Mouse (Mus musculus) lung, postnatal 25 days (tissue): ENCODE results near the gene Arhgap5.

Experiments
- DNase-seq: peaks from one replicate; pipeline ENCODE4 v3.0.0; 2022; ENCODE audit warnings: low spot score

The Arhgap5 gene

DNA sequence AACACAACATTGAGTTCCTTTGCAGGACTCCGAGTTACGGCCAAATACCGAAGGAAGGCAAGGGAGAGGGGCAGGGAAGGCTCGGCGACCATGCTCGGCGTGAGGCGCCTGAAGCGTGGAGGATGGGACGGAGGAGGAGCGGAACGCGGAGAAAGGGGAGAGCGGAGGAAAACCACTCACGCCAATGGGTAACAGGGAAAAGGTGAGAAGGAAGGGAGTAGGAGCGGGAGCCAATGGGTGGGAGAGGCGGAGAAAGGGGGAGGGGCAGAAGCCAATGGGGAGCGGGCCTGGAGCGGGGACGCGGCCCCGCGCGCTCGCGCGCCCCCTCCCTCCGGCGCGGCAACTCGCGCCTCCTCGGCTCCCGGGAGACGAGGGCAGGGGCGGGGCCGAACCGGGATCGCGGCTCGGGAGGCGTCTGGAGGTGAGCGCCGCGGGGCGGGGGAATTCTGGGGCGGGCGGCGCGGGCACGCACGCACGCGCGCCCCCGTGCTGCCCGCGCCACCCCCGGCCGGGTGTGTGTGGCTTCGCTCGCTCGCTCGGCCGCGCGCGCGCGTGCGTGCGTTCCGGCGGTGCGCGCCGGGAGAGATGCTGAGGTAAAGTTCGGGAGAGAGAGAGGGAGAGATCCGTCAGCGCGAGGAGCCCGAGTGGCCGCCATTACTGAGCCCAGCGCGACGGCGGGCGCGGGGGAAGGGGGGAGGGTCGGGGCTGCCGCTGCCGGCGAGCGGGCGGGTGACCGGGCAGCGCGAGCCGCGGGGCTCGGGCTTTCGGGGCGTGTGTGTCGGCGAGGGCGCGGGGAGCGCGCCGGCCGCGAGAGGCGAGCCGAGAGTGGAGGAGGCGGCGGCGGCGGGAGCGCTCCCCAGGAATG is at the start of gene Arhgap5:
Gene Arhgap5 (plus strand): TSS at position 517 of the 865 bp plus-strand sequence.
- peak; percentile 94 for DNase-seq

DNA sequence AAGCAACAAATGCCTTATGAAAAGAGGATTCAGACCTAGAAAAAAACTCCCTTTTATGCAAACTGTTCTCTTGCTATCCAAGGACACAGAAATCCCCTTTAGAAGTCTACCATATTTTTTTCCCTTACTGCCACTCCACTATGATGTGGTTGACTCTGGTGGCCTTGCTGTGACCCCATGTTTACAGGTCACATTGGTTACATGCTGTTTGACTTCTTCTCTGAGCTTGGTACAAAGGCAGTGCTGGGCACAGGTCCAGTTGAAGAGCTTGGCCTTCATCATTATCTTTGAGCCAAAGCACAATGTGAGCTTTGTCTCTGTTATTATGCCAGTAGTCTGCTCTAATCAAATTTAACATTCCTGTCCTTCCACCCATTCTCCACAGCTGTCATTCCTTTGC is 39.2 kb upstream of the Arhgap5 start:
- DNase-seq, result no peak

DNA sequence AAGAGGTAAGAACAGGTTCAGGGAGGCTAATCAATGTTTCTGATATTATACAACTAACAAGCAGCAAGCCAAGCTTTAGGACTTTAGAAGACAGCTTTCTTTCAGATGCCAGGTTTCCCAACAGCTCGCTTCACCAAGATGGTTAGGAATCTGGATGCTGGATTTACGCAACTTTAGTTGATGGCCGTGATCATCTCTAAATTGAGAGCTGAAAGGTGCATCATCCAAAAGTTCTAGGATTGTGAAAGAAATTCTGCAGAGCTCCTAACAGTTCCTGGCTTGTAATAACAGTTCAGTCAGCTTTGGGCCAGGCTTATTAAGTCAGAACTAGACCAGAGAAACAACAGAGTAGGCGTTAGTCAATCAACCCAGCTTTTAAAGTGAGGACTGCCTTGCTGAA is 32.2 kb upstream of the Arhgap5 start:
- no peak for DNase-seq

DNA sequence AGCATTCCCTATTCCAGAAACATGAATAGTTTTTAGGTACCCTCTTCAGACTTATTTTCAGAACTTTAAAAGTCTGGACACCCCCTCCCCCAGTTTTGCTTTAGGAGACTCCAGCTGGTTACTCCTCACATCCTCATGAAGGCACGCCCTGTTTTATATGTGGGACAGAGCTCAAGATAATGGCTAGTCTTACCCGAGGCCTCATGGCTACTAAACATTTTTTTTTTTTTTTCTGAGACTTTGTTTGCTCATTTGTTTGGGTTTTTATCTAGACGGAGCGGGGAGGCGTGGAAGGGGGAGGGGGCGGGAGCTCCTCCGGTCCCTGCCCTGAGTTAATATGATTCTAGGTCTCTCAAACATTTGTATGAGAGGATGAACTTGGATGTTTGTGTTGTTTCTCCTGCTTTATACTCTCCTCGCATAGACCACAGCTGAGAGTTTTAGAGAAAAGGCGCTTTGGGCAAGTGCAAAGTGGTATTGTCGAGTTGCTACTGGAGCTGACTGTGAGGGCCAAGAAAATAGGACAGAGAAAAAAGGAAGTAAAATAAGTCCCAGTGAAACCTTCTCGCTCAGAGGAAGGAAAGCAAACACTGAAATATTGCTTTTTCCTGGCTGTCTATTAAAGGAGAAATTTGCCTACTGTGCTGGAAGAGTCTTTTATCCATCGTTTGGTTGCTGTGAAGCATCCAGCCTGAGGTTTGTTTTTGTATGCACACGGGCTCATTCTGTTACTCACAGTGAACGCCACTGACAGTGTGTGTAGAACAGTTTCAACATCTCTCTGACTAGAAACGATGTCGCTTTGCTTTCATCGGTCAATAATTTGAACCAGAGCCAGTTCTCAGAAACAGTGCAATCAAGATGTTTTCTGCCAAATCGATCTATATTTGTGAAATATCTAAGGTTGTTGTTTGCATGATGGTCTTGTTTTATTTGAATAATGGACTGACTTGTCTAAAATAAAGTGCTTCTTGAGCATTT is 29.5 kb upstream of the Arhgap5 start:
- no peak for DNase-seq

DNA sequence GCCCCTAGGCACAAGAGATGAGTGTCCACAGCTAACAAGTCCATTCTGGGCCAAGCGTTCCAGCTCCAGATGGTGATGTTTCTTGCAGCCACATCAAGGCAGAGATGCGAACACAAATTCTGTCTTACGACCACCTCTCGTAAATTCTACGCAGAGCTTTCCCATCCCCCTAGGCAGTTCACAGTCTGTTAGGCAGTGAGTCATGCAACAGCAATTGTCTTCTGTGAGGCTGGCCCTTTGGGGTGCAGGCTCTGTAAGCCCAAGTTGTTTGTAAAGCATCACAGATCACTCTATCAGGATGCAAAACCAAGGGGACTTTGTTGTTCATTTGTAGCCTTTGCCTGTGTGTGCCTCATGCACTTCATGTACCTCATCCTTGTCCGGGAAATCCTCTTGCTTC is 27.7 kb upstream of the Arhgap5 start:
- DNase-seq, result no peak

DNA sequence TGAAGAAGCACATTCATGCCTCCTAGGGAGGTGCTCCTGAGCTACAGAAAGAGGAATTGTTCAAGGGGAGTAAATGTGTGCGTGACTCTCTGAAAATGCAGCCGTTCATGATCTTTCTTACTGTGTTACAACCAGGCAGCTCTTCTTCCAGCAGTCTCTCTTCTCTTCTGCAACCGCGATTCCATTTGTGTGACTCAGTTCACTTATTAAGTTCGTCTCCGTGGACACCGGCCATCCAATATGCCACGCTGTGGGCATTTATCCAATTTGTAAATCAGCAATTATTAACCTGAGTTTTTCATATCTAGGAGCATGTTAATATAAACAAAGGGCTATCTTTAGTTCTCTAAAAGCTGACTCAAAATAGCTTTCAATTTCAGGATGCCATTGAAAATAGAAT is 25.2 kb upstream of the Arhgap5 start:
- no peak for DNase-seq

DNA sequence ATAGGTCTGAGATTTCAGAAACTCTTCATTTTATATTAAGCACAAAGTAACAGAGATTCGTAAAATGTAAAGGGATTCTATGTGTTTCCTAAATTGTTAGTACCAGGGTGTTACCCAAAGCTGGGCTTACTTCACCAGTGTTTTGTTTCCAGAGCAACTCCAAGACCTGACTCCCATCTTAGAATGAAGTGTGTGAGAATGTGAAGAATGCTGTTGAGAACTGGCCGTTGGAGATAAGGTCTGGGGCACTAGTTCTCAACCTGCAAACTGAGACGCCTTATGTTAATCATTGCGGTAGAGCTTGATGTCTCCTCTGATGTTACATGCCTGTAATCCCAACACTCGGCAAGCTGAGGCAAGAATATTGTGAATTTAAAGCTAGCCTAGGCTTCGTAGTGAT is 24.4 kb upstream of the Arhgap5 start:
- peak; percentile 65 for DNase-seq

DNA sequence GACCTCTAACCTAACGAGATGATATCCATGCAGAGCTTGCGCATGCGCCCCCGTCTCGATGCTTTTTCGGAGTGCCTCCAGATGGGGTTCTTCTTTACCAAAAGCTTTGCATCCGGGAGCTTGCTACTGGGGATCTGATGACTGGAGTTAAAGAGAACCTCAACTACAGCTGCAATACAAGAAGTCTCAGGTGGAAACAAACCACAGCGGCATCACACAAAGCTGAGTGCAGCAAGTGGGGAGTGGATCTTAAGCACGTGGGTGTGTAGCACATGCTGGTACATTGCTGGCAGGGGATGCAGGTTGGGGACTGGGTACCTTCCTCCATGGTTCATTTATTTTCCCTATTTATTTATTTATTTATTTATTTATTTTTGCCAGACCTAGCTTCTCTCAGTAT is 22.9 kb upstream of the Arhgap5 start:
- no peak for DNase-seq

DNA sequence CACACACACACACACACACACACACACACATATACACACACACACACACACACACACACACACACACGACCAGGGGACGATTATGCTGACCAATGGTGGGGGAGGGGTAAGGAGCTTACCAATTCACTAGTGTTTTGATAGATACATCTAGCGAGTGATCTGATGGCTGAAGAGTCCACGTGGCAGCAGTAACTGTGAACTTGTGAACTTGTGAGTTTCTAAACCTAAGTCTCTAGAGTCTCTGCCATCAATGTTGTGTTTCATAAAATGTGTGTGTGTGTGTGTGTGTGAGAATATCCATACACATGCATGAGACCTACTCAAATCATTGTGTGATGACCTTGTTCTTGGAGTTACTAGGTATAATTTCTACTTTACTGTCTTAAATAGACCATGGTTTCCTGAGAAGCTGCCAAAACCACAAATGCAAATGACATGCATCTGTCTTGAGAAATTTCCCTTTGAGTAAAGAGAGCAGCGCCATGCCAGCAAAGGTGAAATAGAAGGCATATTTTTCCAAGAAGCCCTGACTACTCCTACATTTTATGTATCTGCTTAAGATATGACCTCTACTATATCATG is 21.7 kb upstream of the Arhgap5 start:
- no peak for DNase-seq

DNA sequence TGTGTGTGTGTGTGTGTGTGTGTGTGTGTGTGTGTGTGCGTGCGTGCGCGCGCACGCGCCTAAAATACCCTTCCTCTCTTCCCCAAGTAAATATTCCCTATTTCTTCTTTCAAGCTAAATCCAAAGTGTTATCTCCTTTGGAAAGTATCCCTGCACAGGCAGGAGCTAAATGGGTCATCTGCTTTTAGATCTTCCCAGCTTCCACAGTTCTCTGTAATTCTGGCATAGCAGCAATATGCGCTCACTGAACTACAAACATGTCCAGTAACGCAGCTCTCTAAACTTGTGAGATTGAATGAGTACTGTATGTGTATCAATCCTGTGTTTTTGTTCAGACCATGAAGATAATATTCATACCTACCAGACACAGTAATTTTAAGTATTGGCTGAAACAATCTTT is 20.6 kb upstream of the Arhgap5 start:
- no peak for DNase-seq

DNA sequence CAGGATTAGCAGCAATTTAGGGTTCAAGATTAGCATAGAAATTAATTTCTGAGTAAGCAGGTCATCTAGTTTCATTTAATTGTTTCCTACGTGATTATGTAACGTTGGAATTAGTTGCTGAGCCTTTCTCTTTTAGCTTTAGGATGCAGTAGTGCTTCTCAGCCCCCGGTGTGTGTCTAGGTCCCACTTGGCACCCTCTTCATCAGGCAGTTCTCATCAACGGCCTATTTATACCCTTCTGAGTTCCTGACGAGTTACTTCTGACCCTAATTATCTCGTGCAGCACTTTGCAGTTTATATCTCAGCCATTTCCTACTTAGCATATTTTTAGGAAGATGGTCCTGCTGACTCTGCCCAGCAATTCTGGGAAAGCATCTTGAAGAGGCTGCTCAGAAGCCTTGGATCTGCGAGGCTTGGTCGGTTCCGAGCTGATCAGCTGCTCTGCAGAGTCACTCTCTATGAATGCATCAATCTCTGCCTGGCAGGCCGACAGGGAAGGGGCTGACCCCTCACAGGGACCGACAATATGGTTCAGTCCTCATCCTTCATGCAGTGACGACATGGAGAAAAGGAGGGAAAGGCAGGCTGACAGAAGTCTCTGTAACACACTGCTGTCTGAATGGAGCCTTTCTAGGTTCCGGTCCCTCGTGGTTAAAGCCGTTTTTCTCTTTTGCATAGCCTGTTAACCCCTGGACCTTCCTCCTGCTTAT is 15.4 kb upstream of the Arhgap5 start:
- DNase-seq, result no peak

DNA sequence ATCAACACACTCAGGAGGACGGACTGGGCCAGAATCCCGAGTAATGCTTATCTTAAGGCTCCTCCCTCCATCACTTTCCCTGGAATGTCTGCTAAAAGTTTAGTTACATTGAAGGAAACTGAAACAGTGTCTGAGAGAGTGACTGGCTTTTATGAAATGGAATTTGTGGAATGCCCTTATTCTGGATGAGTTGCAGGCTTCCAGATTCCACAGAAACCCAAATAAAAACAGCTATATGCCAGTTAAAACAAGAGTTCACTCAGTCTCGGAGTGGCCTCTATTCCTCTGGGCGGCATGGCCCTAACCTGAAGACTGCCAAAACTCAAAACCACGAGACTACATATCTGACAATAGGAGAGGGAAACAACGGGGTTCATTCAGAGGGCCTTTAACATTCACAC is 10.5 kb upstream of the Arhgap5 start:
- peak; percentile 33 for DNase-seq

DNA sequence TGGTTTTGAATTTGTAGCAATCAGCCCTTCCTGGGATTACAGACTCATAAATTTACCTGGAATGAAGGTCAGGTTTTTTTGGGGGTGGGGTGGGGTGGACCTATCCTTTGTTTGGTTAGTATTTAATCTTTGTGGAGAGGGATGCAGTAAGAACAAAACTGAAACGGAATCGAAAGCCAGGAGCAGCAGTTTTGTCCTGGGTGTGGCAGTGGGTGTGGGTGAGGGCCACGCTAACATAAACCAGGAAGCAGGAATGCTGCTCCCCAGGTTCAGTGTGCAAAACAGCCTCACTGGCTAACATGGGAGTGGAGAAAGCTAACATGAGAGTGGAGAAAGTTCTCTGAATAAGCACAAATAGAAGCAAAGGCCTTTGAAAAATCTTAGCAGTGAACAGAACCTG is 6.6 kb upstream of the Arhgap5 start:
- DNase-seq, result peak; percentile 17

DNA sequence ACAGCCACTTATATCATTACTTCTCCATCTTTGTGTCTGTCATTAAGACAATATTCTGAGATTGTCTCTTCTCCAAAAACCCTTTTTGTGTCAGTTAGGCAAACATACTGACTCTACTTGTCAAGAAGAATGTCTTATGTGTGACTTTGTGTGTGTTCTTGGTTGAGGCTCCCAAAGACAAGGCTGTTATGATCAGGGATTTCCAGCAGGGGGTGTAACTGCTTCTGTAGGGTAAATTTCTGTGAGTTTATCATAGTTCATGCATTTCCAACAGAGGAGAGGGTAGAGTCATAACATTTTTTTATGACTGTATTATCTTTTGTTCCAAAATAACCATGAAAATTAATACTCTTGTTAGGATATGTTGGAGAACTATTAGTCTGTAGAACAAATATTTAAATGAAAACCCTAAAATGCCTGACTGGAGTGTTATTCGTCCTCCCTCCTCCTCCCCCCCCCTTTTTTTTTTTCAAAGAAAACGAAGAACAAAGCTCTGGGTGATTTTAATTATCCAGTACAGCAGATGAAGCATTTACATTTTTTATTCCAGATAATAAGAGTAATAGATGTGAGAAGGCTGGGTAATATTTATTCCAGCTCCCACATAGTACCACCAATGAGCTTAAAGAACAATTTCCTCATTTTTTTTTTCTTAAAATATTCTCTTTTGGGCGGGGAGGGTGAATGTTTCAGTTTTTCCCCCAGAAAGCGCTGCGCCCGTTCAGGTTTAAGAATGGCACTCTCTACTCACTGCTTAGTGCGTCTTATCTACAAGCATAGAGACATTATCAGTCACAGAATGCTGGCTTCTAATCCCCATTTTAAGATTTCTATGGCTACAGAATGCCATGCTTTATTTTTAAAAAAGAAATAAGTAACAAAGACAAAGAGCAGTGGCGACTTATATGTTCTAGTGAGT is 2.6 kb upstream of the Arhgap5 start:
- peak; percentile 49 for DNase-seq

DNA sequence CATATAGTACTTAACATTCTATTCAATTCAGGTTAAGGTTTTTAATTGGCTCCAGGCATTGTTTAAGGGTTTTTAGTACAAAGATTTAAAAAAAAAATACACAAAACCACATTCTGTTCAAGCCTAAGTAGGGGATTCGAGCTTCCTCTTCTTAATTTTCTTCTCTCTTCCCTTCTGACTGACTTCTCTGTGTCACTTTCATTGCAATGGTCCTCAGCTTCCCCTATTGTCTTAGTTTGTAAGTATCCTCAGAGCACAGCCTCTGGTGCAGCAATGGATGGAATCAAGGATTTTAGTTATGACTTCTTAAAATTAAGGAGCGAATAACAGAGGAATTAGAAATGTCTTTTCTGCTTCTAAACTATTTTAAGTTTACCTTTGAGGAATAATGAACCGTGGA is 1.6 kb upstream of the Arhgap5 start:
- DNase-seq, result no peak

DNA sequence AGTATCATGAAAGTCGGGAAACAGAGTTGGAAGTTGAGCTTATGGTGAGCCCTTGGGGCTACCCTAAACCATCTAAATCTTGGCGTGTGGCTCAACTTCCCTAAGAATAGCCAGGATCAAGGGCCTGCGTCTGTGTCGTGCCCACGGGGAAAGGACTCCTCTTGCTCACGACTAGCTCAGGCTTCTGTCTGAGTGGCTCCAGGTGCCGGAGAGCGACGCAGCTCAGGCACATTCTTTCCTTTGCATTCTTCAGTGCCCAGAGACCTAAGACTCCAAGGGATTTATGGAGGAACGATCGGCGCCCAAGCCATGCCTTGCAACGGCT is 679 bp upstream of the Arhgap5 start:
- DNase-seq, result no peak

DNA sequence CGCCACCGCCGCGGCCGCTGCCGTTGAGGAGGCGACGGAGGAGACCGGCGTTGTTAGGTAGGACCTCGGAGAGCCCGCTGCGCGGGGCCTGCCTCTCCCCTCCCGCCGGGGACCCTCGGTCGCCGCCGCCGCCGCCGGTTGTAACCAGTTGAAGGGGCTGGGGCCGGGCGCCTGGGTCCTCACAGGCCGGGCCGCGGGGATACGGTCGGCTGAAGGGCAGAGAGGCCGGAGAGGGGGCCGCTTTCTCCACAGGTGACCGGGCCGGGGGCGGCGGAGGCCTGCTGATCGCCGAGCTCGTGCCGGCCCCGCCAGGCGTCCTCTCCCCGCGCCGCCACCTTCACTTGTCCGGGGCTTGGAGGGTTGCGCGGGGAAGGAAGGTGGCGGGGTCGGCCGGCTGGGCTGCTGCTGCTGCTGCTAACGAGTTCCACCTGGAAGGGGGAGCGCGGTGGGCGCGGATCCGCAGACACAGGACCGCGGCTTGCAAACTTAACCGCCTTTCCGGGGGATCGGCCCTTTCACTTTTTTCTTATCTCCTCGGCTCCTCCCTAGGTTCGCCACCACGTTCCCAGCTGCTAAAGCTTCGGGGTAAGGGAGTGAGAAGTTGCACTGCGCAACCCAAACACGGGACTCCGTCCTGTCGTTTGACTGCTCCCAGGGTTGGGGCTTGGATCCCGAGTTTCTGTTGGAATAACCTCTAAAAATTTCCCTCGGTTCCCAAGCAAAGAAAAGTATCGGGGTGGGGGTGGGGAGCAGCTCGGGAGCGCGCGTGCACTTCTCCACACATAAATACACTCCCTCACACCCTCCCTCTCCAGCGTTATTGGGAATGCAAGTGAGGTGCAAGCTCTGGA is 784 bp downstream of the Arhgap5 start:
- DNase-seq, result peak; percentile 28

DNA sequence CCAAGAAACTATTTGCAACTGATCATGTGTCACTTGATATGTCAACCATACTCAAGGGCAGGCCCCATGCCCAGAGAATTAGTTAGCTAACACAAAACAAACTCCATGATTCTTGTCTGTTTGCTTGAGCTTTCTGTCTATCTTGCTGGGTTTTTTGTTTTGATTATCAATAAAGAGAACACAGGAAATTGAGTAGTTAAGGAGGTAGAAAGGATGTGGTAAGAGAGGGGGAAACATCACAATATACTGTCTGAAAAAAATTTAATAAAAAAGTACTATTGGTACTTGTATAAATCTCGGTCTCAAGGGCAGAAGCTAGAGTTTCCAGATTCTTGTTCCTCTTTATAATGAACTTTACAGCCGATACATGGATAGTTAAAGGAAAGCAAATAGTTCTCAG is 20.9 kb downstream of the Arhgap5 start:
- no peak for DNase-seq

DNA sequence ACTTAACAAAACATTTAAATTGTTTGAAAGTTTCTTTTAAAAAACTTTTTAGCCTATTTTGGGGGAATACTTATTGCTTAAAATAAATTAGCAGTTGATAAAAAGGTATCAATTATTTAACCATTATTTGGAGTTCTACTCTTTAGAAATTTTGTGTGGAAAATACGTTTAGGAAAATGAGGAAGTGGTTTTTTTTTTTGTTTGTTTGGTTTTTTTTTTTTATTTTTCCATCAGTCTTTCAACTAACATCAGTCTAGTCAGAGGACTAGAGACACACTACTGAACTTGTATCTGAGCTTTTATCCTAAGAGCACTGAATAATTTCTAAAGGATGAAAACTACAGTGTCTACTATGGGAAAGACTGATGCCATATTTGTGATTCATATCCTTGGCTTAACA is 21.7 kb downstream of the Arhgap5 start:
- no peak for DNase-seq

DNA sequence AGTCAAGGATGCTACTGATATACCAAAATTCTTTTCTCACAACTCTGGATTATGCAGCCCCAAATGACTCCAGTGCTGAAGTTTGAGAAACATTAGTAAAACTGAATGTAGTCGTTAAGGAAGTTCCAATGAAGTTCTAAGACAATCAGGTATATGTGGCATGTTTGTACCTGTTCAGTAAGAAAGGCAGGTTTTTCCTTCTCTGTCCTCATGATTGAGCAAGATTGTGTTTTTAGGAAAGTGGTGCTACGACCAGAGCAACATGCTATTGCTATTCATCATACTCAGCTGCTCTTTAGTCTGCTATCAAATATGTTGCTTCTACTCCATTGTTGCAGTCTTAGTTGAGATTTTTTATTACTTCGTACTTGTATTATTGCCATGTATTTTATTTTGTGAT is 26.0 kb downstream of the Arhgap5 start:
- DNase-seq, result no peak
